Mouse (Mus musculus) erythroid progenitor cell, adult 5-6 weeks (primary cell): ENCODE data around the gene Sntb2. TPM values are rescaled to one million over a fixed set of nuclear protein-coding genes. Genes with fewer than 3 reads are reported as not detected.

Experiments
- ATAC-seq: replicated peaks from 2 replicates; pipeline ENCODE4 v1.8.0; 2016; ENCODE audit warnings: moderate number of reproducible peaks, mild to moderate bottlenecking, moderate TSS enrichment, inconsistent platforms; ENCODE audit not compliant: poor library complexity, low FRiP score, severe bottlenecking
- total RNA-seq, 2 experiments: library from RNA; stranded (forward) in 1 of 2; stranded (reverse) in 1 of 2; fragments of 150-400 nt in 1 of 2; fragments of 186-747, 209-891 nt in 1 of 2; gene quantifications; 2 replicates each; pipeline versions ENCODE4 v1.2.3 to v1.2.4; 2015 to 2017; ENCODE audit warnings: low replicate concordance in 2 of 2

Gene Sntb2
- 0.36 and 1.7 TPM in 2 replicates for total RNA-seq (2015; ENCODE audit: low replicate concordance)
- total RNA-seq (2017; ENCODE audit: low replicate concordance): 0.76 and 0.90 TPM in 2 replicates

GRCm38 (mm10) chr8:106935324-106935869, at the start of gene Sntb2:
Gene Sntb2, plus strand, starts transcription at chr8:106935750.
- ATAC-seq: no peak

- 0 out of 2 replicates have a peak, but pooled peaks have one; percentile 45 for ATAC-seq
These were observed 48.0 kb upstream of the Sntb2 start for GRCm38 (mm10) chr8:106887336-106888189.

DNA sequence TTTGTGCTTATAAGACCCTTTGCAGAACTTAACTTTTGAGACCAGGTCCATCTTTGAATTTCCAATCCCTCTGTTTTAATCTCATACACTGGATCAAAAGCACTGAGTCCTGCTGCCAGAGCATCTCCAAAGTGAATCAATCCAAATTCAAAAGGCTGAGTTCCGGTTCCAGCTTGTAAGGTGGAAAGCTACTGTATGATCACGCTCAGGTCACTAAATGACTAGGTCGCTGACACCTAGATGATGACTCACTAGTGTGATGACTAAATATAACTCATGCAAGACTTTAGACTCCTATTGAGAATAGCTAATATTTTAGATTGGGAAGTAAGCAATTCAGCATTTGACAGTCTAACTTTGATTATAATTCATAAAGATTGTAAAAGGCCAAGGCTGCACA, 46.7 kb upstream of the Sntb2 start:
- no peak for ATAC-seq

DNA sequence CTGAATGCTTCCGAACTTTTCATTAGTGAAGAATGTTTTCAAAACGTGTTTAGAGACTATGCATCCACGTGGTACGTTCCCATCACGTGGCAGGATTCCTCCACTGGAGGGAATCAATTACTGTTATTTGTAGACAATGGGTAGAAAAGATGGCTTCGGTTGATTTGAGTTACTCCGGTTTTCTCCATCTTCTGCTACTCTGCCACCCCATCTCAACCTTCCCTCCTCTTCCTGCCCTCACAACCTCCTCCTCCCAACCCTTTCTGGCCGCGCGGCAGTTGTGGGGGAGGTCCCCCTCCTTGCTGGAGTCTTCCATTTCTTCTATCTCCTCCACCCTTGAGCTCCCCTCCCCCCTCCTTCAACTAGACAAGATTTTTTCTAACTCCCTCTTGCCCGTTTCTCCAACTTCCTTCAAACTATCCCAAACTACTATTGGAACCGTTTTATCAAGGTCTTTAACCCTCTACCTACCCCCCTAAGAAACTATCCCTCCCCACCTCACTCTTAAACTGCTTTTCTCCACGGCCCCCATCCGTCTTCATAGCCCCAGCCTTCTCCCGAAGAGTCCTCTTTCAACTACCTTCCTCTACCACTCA, 43.2 kb upstream of the Sntb2 start:
- 0 out of 2 replicates have a peak, but pooled peaks have one; percentile 33 for ATAC-seq

- peak; percentile 27 for ATAC-seq
These were observed 42.6 kb upstream of the Sntb2 start for GRCm38 (mm10) chr8:106892806-106893451.

DNA sequence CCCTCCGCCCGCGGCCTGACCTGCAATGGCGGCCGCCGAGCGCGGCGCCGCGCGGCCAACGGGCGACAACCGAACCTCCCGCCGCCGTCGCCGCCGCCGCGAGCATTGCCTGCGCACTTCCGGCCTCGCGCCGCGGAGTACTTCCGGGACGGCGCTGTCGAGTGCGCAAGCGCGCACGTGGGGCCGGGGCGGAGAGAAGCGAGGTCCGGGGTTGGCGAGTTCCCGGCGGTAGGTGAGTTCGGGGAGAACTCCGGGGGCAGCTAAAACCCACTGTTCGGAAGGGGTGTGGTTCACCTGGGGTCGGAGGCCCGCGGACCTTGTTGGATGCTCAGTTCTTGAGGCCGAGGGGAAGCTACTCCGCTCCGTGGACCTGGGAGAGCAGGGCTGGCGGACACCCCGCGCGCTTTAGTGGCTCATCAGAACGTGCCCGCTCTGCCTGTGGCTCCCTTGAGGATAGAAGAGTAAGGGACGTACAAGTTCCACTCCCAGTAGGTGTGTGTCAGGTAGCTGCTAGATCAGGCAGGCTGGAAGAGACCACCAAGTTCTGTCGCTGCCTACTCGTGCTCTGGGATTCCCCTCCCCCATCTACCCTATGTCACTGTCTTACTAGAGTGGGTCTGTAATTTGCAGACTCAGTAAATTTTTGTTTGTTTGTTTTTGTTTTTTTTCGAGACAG, 41.9 kb upstream of the Sntb2 start, which contains the start of gene Utp4:
TSS of gene Utp4 (plus strand) at position 156 of the 676 bp plus-strand sequence.
- ATAC-seq: peak; percentile 93

DNA sequence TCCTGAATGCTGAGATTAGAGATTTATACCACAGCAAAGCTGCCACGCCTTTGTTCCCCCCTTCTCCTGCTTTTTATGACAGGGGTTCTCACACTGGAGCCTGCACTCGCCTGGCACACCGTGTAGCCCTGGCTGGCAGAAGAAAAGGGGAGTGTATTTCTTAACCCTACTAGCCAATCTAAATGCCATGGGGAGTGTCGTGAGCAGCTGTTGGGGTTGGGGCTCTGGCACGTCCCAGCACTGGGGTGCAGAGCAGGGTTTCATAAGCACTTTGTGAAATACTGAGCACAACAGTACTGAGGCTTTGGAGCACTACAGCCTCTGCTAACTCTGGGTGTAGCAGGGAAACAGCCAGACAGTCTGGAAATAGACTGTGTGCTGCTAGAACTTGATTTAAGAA, 36.1 kb upstream of the Sntb2 start:
- ATAC-seq: no peak

GRCm38 (mm10) chr8:106905727-106906480, 29.6 kb upstream of the Sntb2 start:
- 0 out of 2 replicates have a peak, but pooled peaks have one; percentile 39 for ATAC-seq

- ATAC-seq: no peak
These were observed 28.9 kb upstream of the Sntb2 start for GRCm38 (mm10) chr8:106906635-106907034.

DNA sequence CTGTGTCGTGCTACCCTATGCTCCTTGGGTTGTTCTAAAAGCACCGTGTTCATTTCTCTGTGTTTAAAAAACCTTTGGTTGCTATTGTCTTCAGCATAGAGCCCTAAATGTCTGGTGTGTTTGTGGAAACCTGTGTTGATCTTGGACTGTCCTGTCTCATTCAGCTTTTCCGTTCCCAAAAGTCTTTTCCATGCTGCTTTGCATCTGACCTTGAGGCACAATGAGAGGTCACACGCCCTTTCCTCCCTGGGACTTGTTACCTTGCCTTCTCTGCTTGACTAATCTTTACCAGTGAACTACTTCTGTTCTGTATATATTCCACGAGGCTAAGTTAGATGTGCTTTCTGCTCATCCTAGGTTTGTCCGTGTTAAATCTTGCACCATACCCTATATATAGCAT, 28.1 kb upstream of the Sntb2 start:
- no peak for ATAC-seq

- ATAC-seq: no peak
These were observed 27.3 kb upstream of the Sntb2 start for GRCm38 (mm10) chr8:106908291-106908690.

DNA sequence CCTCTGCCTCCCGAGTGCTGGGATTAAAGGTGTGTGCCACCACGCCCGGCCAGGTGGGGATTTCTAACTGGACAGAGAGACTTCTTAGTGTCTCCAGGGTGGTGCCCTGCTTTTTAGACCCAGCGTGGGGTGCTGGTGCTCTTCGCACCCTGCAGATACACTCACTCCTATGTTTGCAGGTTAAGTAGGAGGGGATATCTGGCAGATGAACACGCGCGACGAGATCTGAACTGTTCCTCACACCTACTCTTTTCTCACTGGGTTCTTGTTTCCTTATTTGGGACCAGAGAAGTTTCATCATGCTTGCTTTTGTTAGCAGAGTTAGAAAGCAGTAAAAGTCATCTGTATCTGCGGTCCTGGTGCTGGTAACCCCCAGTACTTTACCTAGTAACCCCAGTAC, 21.9 kb upstream of the Sntb2 start:
- ATAC-seq: no peak

DNA sequence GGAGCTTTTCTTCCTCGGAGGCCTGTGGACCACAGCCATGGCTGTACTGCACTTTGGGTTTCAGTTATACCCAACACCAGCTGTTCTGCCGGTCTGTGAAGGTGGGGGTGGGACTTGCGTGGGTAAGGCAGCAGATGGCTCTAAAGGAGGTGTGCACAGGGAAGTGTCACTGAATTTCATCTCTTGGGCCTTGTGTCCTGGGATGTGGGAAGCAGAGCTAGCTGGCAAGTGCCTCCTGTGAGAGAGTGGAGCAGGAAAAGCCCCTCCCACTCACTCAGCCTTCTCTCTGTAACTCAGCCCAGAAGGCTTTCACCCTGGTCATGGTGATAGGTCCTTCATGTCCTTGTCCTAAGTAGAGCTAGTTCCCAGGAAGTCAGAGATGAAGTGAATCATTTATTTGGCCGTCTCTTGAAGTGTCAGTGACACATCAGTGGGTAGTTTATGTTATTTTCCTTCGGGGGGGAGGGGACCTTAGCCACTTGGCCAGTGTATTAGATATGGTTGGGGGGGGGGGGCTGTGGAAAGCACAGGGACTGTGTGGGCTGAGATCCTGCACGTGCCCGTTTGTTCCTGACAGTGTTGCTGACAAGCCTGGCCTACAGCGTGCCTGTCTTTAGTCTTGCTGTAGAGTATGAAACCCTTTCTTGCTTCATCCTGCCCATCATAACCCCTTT, 15.7 kb upstream of the Sntb2 start:
- ATAC-seq: no peak

DNA sequence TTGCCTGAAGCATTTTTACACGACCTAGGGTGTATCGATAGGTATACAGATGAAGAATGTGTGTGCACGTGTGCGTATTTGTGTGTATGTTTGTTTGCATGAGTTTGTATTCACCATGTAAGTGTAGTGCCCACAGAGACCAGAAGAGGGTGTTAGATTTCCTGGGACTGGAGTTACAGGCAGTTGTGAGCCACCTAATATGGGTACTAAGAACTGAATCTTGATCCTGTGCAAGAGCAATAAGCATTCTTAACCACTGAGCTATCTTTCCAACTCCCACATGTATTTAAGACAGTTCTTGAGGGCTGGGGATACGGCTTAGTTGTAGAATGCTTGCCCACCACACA, 15.2 kb upstream of the Sntb2 start:
- no peak for ATAC-seq

GRCm38 (mm10) chr8:106924057-106924456, 11.5 kb upstream of the Sntb2 start:
- ATAC-seq: no peak

DNA sequence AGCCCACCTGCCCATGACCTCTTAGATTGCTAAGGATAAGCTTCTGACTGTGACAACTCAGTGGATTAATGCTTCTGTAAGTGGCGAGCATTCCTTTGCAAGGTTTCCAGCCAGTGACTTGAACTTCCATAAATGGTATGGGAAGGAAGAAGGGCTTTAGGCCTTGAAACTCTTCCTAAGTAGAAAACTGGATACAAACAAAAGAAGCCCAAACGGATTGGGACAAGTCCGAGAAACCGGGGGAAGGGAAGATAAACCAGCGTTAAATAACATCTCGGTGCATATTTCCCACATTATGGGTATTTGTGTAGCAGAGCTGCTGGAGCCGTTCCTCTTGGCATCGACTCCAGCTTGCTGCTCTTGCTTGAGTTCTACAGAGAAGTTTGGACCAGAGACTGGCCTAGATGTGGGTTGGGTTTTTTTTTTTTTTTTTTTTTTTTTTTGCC, 10.6 kb upstream of the Sntb2 start:
- ATAC-seq: no peak

- no peak for ATAC-seq
These were observed 10.1 kb upstream of the Sntb2 start for GRCm38 (mm10) chr8:106925446-106925845.

DNA sequence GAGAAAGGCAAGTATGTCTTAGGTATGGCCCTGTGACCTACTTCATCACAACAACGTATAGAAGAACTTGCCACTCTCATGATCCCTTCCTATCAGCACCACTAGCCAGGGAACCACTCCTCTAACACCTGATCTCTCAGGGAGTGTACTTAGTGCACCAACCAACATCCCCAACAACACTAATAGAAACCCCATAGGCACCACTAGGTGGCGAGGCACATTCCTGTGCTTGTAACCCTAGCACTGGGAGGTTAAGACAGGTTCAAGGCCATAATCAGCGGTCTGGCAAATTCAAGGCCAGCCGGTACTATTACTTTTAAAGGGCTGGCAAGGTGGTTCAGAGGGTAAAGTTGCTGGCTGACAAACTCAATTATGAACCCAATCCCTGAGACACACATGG, 8.3 kb upstream of the Sntb2 start:
- no peak for ATAC-seq
